Mouse (Mus musculus): ENCODE data around the gene Ilvbl.
"Not testable (repeated sequence)": the region's sequence is repeated elsewhere in the genome, so short reads cannot be mapped to it uniquely, and the experiment has no call there.

Gene Ilvbl

GRCm38 (mm10) chr10:78591406-78592328 is 17.5 kb downstream of the Ilvbl start, which contains the start of gene Syde1:
Syde1 (minus strand) TSS chr10:78591964.
- no peak for DNase-seq (ENCODE audit: low spot score in 2 of 2)

DNA sequence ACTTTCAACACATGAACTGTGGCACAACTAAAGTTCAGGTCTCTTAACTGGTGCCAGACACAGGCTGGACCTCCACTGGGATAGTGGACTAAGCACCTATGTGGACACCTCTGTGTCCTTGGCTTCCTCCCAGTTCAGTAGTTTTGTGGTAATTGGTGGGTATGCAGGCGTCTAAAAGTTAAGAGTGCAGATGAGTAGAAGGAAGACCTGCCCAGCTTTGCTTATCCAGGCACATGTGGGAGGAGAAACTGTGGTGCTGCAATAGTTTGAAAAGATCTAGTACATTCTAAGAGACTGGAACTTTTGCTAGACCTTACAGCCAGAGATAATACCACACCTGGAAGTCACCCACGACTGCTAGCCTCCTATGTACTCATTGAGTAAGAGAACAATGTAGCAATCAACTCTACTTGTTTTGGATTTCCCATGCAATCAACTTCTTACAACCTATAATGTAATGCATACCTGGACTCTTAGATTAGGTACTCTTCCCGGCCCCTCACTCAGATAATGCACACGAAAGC is 18.8 kb downstream of the Ilvbl start:
- no peak for DNase-seq (ENCODE audit: low spot score in 2 of 2)

- no peak for DNase-seq (ENCODE audit: low spot score in 2 of 2)
These were observed 19.6 kb downstream of the Ilvbl start for GRCm38 (mm10) chr10:78593736-78594135.

DNA sequence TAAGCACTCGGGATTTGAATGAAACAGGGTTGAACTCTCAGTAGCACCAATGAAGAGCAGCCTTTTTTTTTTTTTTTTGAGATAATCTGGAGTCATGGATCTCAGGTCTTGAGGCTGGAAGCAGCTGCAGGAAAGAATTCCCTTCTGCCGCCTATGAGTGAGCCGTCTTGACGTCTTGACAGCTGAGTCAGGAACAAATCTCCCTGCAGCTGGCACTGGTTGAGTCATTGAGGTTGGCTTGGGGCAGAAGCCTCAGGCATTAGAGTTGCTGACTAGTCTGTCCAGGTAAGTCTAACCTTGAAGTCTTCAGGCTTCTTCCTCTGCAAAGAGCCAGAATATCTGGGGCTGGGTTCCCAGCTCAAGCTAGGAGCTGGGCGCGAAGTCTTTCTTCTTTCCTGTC is 20.0 kb downstream of the Ilvbl start:
- no peak for DNase-seq (ENCODE audit: low spot score in 2 of 2)

- no peak for DNase-seq (ENCODE audit: low spot score in 2 of 2)
These were observed 20.4 kb downstream of the Ilvbl start for GRCm38 (mm10) chr10:78594566-78594965.

GRCm38 (mm10) chr10:78599865-78600264 is 25.7 kb downstream of the Ilvbl start:
- DNase-seq (ENCODE audit: low spot score in 2 of 2): no peak

GRCm38 (mm10) chr10:78605080-78605479 is 30.9 kb downstream of the Ilvbl start:
- no peak for DNase-seq (ENCODE audit: low spot score in 2 of 2)

GRCm38 (mm10) chr10:78607602-78608001 is 33.5 kb downstream of the Ilvbl start:
- no peak for DNase-seq (ENCODE audit: low spot score in 2 of 2)

- no peak for DNase-seq (ENCODE audit: low spot score in 2 of 2)
These were observed 43.8 kb downstream of the Ilvbl start, which contains the start of gene Olfr1357 for GRCm38 (mm10) chr10:78617974-78618373. Olfr1357 (minus strand) TSS chr10:78618074.

- not testable (repeated sequence) for DNase-seq (ENCODE audit: low spot score in 2 of 2)
These were observed 49.0 kb downstream of the Ilvbl start for GRCm38 (mm10) chr10:78623143-78623542.

DNA sequence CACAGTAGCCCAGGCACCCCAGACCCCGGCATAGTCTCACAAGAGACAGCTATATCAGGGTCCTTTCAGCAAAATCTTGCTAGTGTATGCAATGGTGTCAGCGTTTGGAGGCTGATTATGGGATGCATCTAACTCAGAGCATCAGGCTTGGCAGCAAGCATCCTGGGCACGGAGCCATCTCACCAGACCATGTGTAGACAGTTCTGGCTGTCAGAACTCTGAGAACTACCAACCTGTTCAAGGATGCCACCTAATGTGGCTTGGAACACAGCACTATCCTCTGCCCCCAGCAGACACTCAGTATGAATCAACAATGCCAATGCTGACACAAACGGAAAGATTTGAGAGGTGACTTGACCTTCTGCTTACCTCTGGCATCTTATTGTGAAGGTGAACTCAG is 56.0 kb downstream of the Ilvbl start:
- peak; percentile 2 to 3 for DNase-seq (ENCODE audit: low spot score in 2 of 2)

- DNase-seq (ENCODE audit: low spot score in 2 of 2): peak; percentile 12 to 18
These were observed 58.2 kb downstream of the Ilvbl start for GRCm38 (mm10) chr10:78632311-78632710.

Data from right cerebral cortex, postnatal 36 days (tissue).